Mouse (Mus musculus) T-cell, adult 2 months (primary cell): ENCODE data around the gene 1190005I06Rik.
"Not testable (repeated sequence)": the region's sequence is repeated elsewhere in the genome, so short reads cannot be mapped to it uniquely, and the experiment has no call there.

Source experiments
- DNase-seq: peaks from one replicate; pipeline ENCODE4 v3.0.0; 2022; ENCODE audit warnings: low spot score

1190005I06Rik gene

DNA sequence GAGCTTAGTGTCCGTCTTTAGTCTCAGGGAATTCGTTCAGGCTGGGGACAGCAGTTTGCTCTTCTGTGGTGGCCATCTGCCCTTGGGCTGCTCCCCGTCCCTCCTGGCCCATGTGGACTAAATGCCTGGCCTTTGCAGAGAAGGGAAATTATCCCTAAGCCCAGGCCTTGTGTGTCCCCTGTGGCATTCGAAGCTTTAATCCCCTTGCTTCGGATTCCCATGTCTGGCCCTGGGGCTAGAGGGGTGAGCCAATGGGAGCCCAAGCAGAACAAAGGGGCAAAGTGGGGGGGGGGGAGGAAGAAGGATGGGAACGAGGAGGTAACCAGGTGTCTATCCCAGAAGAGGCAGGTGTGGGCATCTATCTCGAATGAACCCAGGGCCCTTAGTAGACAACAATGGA, at the start of gene 1190005I06Rik:
Gene 1190005I06Rik (minus strand): TSS at position 101 of the 400 bp plus-strand sequence.
- no peak for DNase-seq

- DNase-seq: no peak
These were observed 49.1 kb upstream of the 1190005I06Rik start for GRCm38 (mm10) chr8:120696401-120697153.

GRCm38 (mm10) chr8:120693861-120694493, 46.5 kb upstream of the 1190005I06Rik start:
- DNase-seq: no peak

DNA sequence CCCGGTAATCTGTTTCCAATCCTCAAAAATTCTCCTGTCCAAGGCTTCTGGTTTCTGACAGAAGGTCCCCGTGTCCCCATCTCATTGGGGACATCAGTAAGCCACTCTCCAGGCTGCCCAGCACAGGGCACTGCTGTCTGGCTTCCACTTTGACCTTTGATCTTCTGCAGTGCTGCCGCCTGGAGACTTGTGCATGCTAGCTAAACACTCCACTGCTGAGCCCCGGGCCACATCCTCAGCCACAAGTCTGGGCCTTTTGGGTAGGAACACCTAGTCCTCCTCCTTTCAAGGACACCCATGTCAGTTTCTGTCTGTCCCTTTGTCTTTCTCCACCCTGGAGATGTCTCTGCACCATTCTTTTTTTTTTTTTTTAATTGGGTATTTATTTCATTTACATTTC, 45.5 kb upstream of the 1190005I06Rik start:
- DNase-seq: no peak

- no peak for DNase-seq
These were observed 41.1 kb upstream of the 1190005I06Rik start for GRCm38 (mm10) chr8:120688511-120688910.

DNA sequence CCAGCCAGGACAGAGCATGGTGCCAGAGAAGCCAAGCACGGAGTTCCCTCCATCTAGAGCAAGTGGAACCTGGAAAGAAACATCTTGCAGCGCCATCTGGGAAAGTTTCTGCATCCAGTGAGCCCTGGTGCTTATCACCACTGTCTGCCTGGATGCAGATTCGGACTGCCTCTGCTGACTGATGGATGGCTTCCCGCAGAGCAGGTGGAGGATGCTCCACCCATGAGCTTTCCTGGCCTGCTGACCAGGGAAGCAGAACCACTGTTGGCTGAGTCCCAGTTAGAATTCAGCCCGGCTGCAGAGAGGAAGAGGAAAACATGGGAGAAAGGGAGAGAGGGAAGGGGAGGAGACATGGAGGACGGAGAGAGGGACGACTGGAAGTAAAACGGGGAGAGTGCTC, 40.4 kb upstream of the 1190005I06Rik start:
- DNase-seq: no peak

DNA sequence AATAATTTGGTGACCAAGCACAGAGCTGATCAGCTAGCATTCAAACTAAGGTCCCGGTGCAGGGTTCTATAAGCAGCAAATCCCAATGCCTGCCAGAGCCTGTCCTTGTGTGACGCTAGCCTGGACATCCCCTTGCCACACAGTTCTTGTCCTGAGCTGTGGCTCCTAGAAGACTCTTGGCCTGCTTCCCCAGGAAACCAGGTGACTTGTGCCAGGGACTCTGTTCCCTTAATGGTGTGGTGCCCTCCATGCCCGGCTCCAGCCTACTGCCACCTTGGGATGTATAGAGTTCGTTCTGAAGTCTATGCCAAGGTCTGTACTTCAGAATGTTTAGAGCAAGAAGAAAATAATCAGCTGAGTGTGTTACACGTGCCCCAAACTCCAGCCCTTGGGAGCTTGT, 39.1 kb upstream of the 1190005I06Rik start:
- DNase-seq: no peak

DNA sequence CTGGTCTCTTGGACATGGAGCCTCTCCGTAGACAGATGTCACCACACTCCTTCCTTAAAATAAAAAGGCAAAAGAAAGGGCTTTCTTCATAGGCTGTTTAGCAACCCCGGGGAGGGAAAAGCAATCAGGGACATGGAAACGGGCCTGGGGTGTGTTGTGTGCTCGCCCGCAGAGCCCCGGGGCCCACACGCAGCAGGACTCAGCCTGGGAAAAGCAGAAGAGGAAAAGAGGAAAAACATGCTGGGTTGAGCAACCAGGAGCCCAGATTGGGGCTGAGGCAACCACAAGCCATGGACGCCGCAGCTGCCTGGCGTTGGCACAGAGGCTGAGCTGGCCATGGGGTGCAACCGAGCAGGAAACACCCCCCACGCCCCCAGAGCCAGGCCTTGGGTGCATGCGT, 38.6 kb upstream of the 1190005I06Rik start:
- DNase-seq: no peak

GRCm38 (mm10) chr8:120685591-120685990, 38.2 kb upstream of the 1190005I06Rik start:
- no peak for DNase-seq

GRCm38 (mm10) chr8:120685097-120685496, 37.7 kb upstream of the 1190005I06Rik start:
- no peak for DNase-seq

DNA sequence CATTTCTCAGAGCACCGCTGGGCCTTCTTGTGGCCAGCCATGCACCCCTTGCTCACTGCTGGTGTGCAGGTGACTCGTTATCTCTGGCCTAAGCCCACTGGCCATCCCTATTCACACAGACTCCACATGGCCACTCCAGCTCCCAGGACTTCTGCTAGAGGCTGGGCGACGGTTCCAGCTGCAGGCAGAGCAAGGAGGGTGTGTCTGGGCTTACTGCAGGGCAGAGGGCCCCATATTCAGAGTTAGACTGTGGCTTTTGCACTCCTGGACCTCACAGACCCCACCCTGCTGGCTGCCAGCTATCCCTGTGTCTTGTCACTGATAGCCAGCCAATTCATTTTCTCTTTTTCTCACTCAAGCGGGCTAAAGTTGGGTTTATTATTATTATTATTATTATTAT, 36.6 kb upstream of the 1190005I06Rik start:
- no peak for DNase-seq

- peak; percentile 59 for DNase-seq
These were observed 36.2 kb upstream of the 1190005I06Rik start for GRCm38 (mm10) chr8:120683602-120684001.

DNA sequence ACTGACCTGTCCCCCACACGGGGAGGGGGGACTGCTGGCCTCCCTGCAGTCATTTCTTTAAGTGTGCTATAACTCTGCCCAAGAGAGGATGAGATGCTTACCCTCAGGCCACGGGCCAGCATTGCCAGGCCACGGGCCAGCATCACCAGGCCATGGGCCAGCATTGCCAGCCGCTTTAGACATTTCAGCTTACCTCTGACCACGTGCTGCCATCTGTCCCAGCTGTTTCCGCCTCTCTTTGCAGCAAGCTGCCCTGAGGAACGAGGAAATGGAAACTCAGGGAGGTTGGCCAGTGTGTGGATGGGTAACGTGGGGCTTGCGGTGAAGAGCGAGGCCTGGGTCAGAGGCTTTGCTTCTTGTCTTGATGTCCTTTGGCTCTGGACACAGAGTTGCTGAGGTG, 33.7 kb upstream of the 1190005I06Rik start:
- no peak for DNase-seq

GRCm38 (mm10) chr8:120680405-120680804, 33.0 kb upstream of the 1190005I06Rik start:
- not testable (repeated sequence) for DNase-seq

- DNase-seq: no peak
These were observed 32.4 kb upstream of the 1190005I06Rik start for GRCm38 (mm10) chr8:120679629-120680387.

- DNase-seq: peak; percentile 73
These were observed 31.0 kb upstream of the 1190005I06Rik start for GRCm38 (mm10) chr8:120678447-120678846.

DNA sequence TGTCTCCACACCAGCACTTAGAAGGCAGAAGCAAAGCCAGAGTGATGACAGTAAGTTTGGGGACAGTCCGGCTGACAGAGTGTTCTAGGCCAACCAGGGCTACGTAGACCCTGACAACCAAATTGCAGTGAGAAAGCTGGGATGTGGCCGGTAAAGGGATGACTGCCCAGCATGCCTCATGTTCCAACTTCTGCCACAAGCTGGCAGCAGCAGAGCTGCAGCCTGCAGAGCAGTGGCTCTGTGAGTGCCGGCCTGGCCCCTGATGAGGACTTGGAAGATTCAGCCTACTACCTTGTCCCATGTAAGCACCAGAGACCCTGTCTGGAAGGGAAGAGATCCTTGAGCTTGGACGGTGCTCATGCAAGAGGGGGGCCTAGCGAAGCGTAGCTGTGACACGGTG, 28.3 kb upstream of the 1190005I06Rik start:
- no peak for DNase-seq

DNA sequence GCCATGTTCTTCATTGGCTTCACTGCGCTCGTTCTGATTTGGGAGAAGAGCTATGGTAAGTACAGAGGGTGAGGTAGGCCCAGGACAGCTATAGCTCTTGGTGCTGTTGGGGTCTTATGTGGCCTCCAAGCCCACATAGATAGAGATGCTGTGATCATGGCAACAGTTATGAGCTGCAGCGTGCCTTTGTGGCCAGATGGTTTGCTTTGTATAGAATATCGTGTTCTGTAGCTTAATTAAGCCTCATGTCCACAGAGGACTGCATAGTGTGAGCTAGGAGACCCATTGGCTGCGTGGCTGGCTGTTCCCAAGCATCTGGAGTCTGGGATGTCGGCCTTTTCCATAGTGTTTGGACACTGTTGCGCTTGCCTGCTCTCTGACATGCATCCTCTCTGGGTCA, 25.9 kb upstream of the 1190005I06Rik start:
- no peak for DNase-seq

- DNase-seq: no peak
These were observed 25.3 kb upstream of the 1190005I06Rik start for GRCm38 (mm10) chr8:120672626-120673229.

GRCm38 (mm10) chr8:120671775-120672174, 24.3 kb upstream of the 1190005I06Rik start:
- no peak for DNase-seq

- DNase-seq: no peak
These were observed 21.0 kb upstream of the 1190005I06Rik start, which contains the start of gene Emc8 for GRCm38 (mm10) chr8:120668374-120668905. Gene Emc8 (minus strand): TSS chr8:120668573.
